Mouse (Mus musculus): ENCODE results near the gene Zfp365. TPM values are rescaled to one million over a fixed set of nuclear protein-coding genes. Genes with fewer than 3 reads are reported as not detected.

Gene Zfp365
- total and polyA plus RNA-seq, 3 experiments, result 1.0 to 4.0 (median 1.2) TPM

GRCm38 (mm10) chr10:67918194-67918899, 5.9 kb upstream of the Zfp365 start:
- in situ Hi-C loops (cut with MboI; ENCODE audit: low pct_ligation_motif_present, low pct_unique_long_range_greater_than_20kb, low sequenced_read_pairs), result no loop called here
- dilution Hi-C loops (cut with MboI; ENCODE audit: extremely low pct_ligation_motif_present, extremely low pct_unique_long_range_greater_than_20kb, low sequenced_read_pairs), result no loop called here

GRCm38 (mm10) chr10:67917356-67917755, 4.9 kb upstream of the Zfp365 start:
- Histone ChIP-seq H3K4me2 (ENCODE audit: insufficient read depth, low read depth, poor library complexity, severe bottlenecking) (no peak overlapping the region), H3K9ac (ENCODE audit: insufficient read depth, low read depth) (no peak overlapping the region), H3K36me3 (replicated peaks in 1 of 2; ENCODE audit: control insufficient read depth in 1 of 2, insufficient read depth in 1 of 2, low read length in 1 of 2) (no peaks in the 10 kb centered on the region), H3K4me3 (replicated peaks in 1 of 3; ENCODE audit: low read depth in 2 of 3, low read length in 2 of 3, poor library complexity in 1 of 3) (no peak overlapping the region), H3K4me1 (ENCODE audit: control insufficient read depth in 1 of 2, insufficient read depth in 2 of 2) (peaks cover 0 to 3% of the 10 kb centered on the region in 2 experiments; a peak in 2 of 4 replicates), H3K27me3 (replicated peaks) (no peaks in the 10 kb centered on the region), H3K27ac (ENCODE audit: insufficient read depth, low read depth) (no peak overlapping the region), H3K79me2 (replicated peaks; ENCODE audit: control insufficient read depth, extremely low read depth, insufficient read depth, poor library complexity, severe bottlenecking) (no peaks in the 10 kb centered on the region), H3K9me3 (replicated peaks; ENCODE audit: low read length) (no peaks in the 10 kb centered on the region)
- DNase-seq (ENCODE audit: extremely low read depth), result no peak
- TF ChIP-seq CTCF (conservative IDR thresholded peaks at IDR 0.05 in 1 of 2, IDR thresholded peaks at IDR 0.05 in 1 of 2; ENCODE audit: low read depth in 2 of 2, low read length in 2 of 2), result no peak
- TF ChIP-seq USF1 (IDR thresholded peaks at IDR 0.05; ENCODE audit: low read depth, low read length), result no peak
- no peak for TF ChIP-seq TCF12 (IDR thresholded peaks at IDR 0.05; ENCODE audit: low read depth, low read length)
- TF ChIP-seq KAT2A (IDR thresholded peaks at IDR 0.05; ENCODE audit: insufficient replicate concordance, low read length), result no peak
- no peak for TF ChIP-seq USF2 (conservative IDR thresholded peaks at IDR 0.05; ENCODE audit: low read depth, low read length)
- TF ChIP-seq MEF2A (IDR thresholded peaks at IDR 0.05; ENCODE audit: borderline replicate concordance, low read depth, low read length), result no peak
- TF ChIP-seq ELF1 (IDR thresholded peaks at IDR 0.05; ENCODE audit: low read depth, low read length), result no peak
- TF ChIP-seq E2F4 (IDR thresholded peaks at IDR 0.05; ENCODE audit: insufficient replicate concordance, low read depth, low read length), result no peak
- TF ChIP-seq GABPA (IDR thresholded peaks at IDR 0.05; ENCODE audit: insufficient replicate concordance, low read depth, low read length), result no peak
- no peak for TF ChIP-seq CHD2 (IDR thresholded peaks at IDR 0.05; ENCODE audit: low read length)
- no peak for TF ChIP-seq POLR2AphosphoS2 (IDR thresholded peaks at IDR 0.05; ENCODE audit: low read depth, low read length)
- TF ChIP-seq IRF4 (IDR thresholded peaks at IDR 0.05; ENCODE audit: low read depth, low read length), result no peak
- dilution Hi-C loops (cut with MboI; ENCODE audit: extremely low pct_ligation_motif_present, extremely low pct_unique_long_range_greater_than_20kb, low sequenced_read_pairs), result no loop called here
- in situ Hi-C loops (cut with MboI; ENCODE audit: low pct_ligation_motif_present, low pct_unique_long_range_greater_than_20kb, low sequenced_read_pairs), result no loop called here

More at GRCm38 (mm10) chr10:67918194-67918899, 5.9 kb upstream of the Zfp365 start:
- Histone ChIP-seq H3K9ac (ENCODE audit: insufficient read depth, low read depth) (no peak overlapping the region), H3K27ac (ENCODE audit: insufficient read depth, low read depth) (no peak overlapping the region), H3K36me3 (replicated peaks in 1 of 2; ENCODE audit: control insufficient read depth in 1 of 2, insufficient read depth in 1 of 2, low read length in 1 of 2) (no peaks in the 10 kb centered on the region), H3K4me2 (ENCODE audit: insufficient read depth, low read depth, poor library complexity, severe bottlenecking) (no peak overlapping the region), H3K79me2 (replicated peaks; ENCODE audit: control insufficient read depth, extremely low read depth, insufficient read depth, poor library complexity, severe bottlenecking) (no peaks in the 10 kb centered on the region), H3K4me3 (replicated peaks in 1 of 3; ENCODE audit: low read depth in 2 of 3, low read length in 2 of 3, poor library complexity in 1 of 3) (no peak overlapping the region), H3K4me1 (ENCODE audit: control insufficient read depth in 1 of 2, insufficient read depth in 2 of 2) (peaks cover 0 to 3% of the 10 kb centered on the region in 2 experiments; a peak in 2 of 4 replicates), H3K27me3 (replicated peaks) (no peaks in the 10 kb centered on the region), H3K9me3 (replicated peaks; ENCODE audit: low read length) (no peaks in the 10 kb centered on the region)
- DNase-seq (ENCODE audit: extremely low read depth), result no peak
- TF ChIP-seq TCF12 (IDR thresholded peaks at IDR 0.05; ENCODE audit: low read depth, low read length), result no peak
- TF ChIP-seq KAT2A (IDR thresholded peaks at IDR 0.05; ENCODE audit: insufficient replicate concordance, low read length), result no peak
- no peak for TF ChIP-seq MAZ (IDR thresholded peaks at IDR 0.05; ENCODE audit: low read depth, low read length)
- no peak for TF ChIP-seq TBP (conservative IDR thresholded peaks at IDR 0.05; ENCODE audit: low read depth, low read length)
